Mouse (Mus musculus) heart, postnatal 0 days (tissue): ENCODE data around the gene Pcca. TPM values are rescaled to one million over a fixed set of nuclear protein-coding genes. Genes with fewer than 3 reads are reported as not detected.

Experiments
- ATAC-seq: fragments of 200-750 bp; cut with Nextera tagmentation; 2 replicates; pipeline ENCODE4 v1.8.0; 2017; ENCODE audit warnings: low read depth, moderate number of reproducible peaks, moderate library complexity; ENCODE audit not compliant: insufficient read depth
- DNase-seq: peaks from one replicate; pipeline ENCODE4 v3.0.0-alpha.2; 2016; ENCODE audit warnings: low spot score
- H3K27ac ChIP-seq: fragments of 300-500 bp; sonication (generic); 2 replicates; pipeline ENCODE4 v1.5.1; 2014; ENCODE audit warnings: low read depth, mild to moderate bottlenecking
- H3K27me3 ChIP-seq: fragments of 300-500 bp; sonication (generic); 2 replicates; pipeline ENCODE4 v1.6.1; 2014; ENCODE audit warnings: low read length, mixed read lengths; ENCODE audit not compliant: control insufficient read depth, insufficient read depth
- H3K36me3 ChIP-seq: fragments of 300-500 bp; sonication (generic); replicated peaks from 2 replicates; pipeline ENCODE4 v1.6.1; 2014; ENCODE audit warnings: low read length, mixed read lengths; ENCODE audit not compliant: control insufficient read depth, insufficient read depth
- H3K4me1 ChIP-seq: fragments of 300-500 bp; sonication (generic); 2 replicates; pipeline ENCODE4 v1.6.1; 2014; ENCODE audit warnings: antibody characterized with exemption; ENCODE audit not compliant: control insufficient read depth, insufficient read depth
- H3K4me2 ChIP-seq: fragments of 300-500 bp; sonication (generic); 2 replicates; pipeline ENCODE4 v1.6.1; 2014; ENCODE audit warnings: low read depth, mild to moderate bottlenecking, low read length, moderate library complexity
- H3K4me3 ChIP-seq: fragments of 300-500 bp; sonication (generic); 2 replicates; pipeline ENCODE4 v1.5.1; 2014; ENCODE audit warnings: low read depth, low read length
- H3K9ac ChIP-seq: fragments of 300-500 bp; sonication (generic); replicated peaks from 2 replicates; pipeline ENCODE4 v1.6.1; 2014; ENCODE audit warnings: low read depth, low read length, mixed read lengths
- H3K9me3 ChIP-seq: fragments of 300-500 bp; sonication (generic); replicated peaks from 2 replicates; pipeline ENCODE4 v1.6.1; 2016; ENCODE audit warnings: low read length; ENCODE audit not compliant: control insufficient read depth
- CTCF ChIP-seq: IDR thresholded peaks from 2 replicates; pipeline ENCODE4 v1.5.1; 2016; ENCODE audit warnings: antibody characterized with exemption, control low read depth, low read depth
- EP300 ChIP-seq: IDR thresholded peaks from 2 replicates; pipeline ENCODE4 v1.6.1; 2016; ENCODE audit warnings: antibody characterized with exemption, low read depth
- whole genome bisulfite sequencing: fragments of 180-500 bp; shearing (Covaris S2); extraction: QIAGEN DNeasy Blood & Tissue Kit; methylation state at CpG from one replicate; pipeline ENCODE4 v1.1.7; 2014; 5-methylcytosine and 5-hydroxymethylcytosine counted together
- polyA plus RNA-seq: library from polyadenylated mRNA; unstranded; fragments of >200 nt; fragmentation: Nextera tagmentation; extraction: Ambion mirVana; gene quantifications from 2 replicates; pipeline ENCODE4 v1.2.1, GENCODE M21; 2015
- total RNA-seq: library from RNA; depleted of rRNA; stranded (reverse); fragments of >200 nt; gene quantifications from 2 replicates; pipeline ENCODE4 v1.2.3, GENCODE M21; 2014; ENCODE audit warnings: low replicate concordance

Gene Pcca
- total and polyA plus RNA-seq, 2 experiments from 2014 or later, result 17.0 to 31.2 TPM

GRCm38 (mm10) chr14:122607456-122607855 is 73.3 kb downstream of the Pcca start:
- H3K27ac ChIP-seq, result no peak overlapping the region
- H3K9me3 ChIP-seq, result no peaks in the 10 kb centered on the region
- H3K36me3 ChIP-seq, result no peaks in the 10 kb centered on the region
- DNase-seq (no peak), ATAC-seq (no peak)
- TF ChIP-seq EP300 (no peak), CTCF (no peak)
- H3K9ac ChIP-seq, result no peak overlapping the region
- WGBS, result 79% methylated on average over 4 of the region's 4 CpGs
- H3K27me3 ChIP-seq, result no peaks in the 10 kb centered on the region
- no peaks in the 10 kb centered on the region for H3K4me1 ChIP-seq
- no peak overlapping the region for H3K4me3 ChIP-seq
- H3K4me2 ChIP-seq, result no peak overlapping the region

GRCm38 (mm10) chr14:122608323-122608722 is 74.2 kb downstream of the Pcca start:
- Histone ChIP-seq H3K4me3 (no peak overlapping the region), H3K4me1 (no peaks in the 10 kb centered on the region), H3K9ac (no peak overlapping the region), H3K9me3 (no peaks in the 10 kb centered on the region), H3K27ac (no peak overlapping the region), H3K27me3 (no peaks in the 10 kb centered on the region), H3K4me2 (no peak overlapping the region), H3K36me3 (no peaks in the 10 kb centered on the region)
- DNase-seq (no peak), ATAC-seq (no peak)
- WGBS, result 54% methylated on average over 2 of the region's 2 CpGs
- no peak for TF ChIP-seq EP300
- no peak for TF ChIP-seq CTCF

- Histone ChIP-seq H3K9me3 (no peaks in the 10 kb centered on the region), H3K4me2 (no peak overlapping the region), H3K36me3 (no peaks in the 10 kb centered on the region), H3K27ac (no peak overlapping the region), H3K9ac (no peak overlapping the region), H3K4me1 (no peaks in the 10 kb centered on the region), H3K4me3 (no peak overlapping the region), H3K27me3 (no peaks in the 10 kb centered on the region)
- 80% methylated on average over 4 of the region's 4 CpGs for WGBS
- DNase-seq (no peak), ATAC-seq (no peak)
- TF ChIP-seq EP300 (no peak), CTCF (no peak)
Observed at GRCm38 (mm10) chr14:122611035-122611434, 76.9 kb downstream of the Pcca start.

- Histone ChIP-seq H3K4me3 (no peak overlapping the region), H3K27me3 (no peaks in the 10 kb centered on the region), H3K27ac (no peak overlapping the region), H3K4me2 (no peak overlapping the region), H3K36me3 (no peaks in the 10 kb centered on the region), H3K4me1 (no peaks in the 10 kb centered on the region), H3K9me3 (no peaks in the 10 kb centered on the region), H3K9ac (no peak overlapping the region)
- TF ChIP-seq CTCF (no peak), EP300 (no peak)
- WGBS, result 78% methylated on average over 3 of the region's 3 CpGs
- DNase-seq, result no peak
- ATAC-seq, result no peak
Observed at GRCm38 (mm10) chr14:122612317-122612716, 78.2 kb downstream of the Pcca start.

- TF ChIP-seq EP300 (no peak), CTCF (no peak)
- Histone ChIP-seq H3K27ac (no peak overlapping the region), H3K4me1 (no peaks in the 10 kb centered on the region), H3K36me3 (no peaks in the 10 kb centered on the region), H3K9me3 (no peaks in the 10 kb centered on the region), H3K4me2 (no peak overlapping the region), H3K27me3 (no peaks in the 10 kb centered on the region), H3K9ac (no peak overlapping the region), H3K4me3 (no peak overlapping the region)
- ATAC-seq (no peak), DNase-seq (no peak)
- WGBS, result 99% methylated on average over 2 of the region's 2 CpGs
Observed at GRCm38 (mm10) chr14:122617656-122618055, 83.5 kb downstream of the Pcca start.

- no peak for TF ChIP-seq EP300
- no peak for TF ChIP-seq CTCF
- ATAC-seq, result no peak
Observed at GRCm38 (mm10) chr14:122633416-122633815, 99.3 kb downstream of the Pcca start.

More at GRCm38 (mm10) chr14:122633416-122633815, 99.3 kb downstream of the Pcca start:
- Histone ChIP-seq H3K9ac (no peak overlapping the region), H3K27me3 (no peaks in the 10 kb centered on the region), H3K4me3 (no peak overlapping the region), H3K4me1 (no peaks in the 10 kb centered on the region), H3K9me3 (no peaks in the 10 kb centered on the region), H3K36me3 (0 out of 2 replicates have a peak, but pooled peaks cover 3% of the 10 kb centered on the region), H3K4me2 (no peak overlapping the region), H3K27ac (no peak overlapping the region)
- 90% methylated on average over 2 of the region's 2 CpGs for WGBS
- DNase-seq, result no peak
